Mouse (Mus musculus): ENCODE measurements at regions not wholly inside any gene's neighbourhood (a gene's known extent, or its start where the extent isn't known, plus 50 kb on each side); places are given as distances from the start of the nearest gene placed in this dataset.
A peak's percentile ranks its signal among the peaks of the same experiment; 100 is the strongest.

DNA sequence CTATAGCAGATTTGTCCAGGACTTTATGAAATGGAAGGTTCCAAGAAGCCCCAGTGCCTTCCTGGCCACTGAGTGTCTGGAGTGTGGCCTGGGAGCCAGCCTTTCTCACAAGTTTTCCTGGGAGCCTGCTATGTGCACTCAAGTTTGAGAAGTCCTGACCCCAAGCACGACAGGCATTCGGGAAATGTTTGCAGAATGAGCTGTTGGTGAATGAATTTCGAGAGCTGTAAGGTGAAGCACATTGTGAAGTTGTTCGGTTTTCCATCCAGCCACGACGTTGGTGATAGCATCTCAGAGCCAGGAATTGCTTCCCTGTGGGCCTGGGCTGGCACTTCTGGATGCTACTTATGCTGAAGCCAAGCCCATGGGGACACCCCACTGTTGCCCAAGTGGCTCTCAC is 88.9 kb downstream of the Vegfa start:
- TF ChIP-seq CEBPB (IDR thresholded peaks at IDR 0.05; ENCODE audit: low read depth) = no peak
- TF ChIP-seq CTCF (IDR thresholded peaks at IDR 0.05; ENCODE audit: control insufficient read depth, insufficient read depth, insufficient read length) = no peak
- TF ChIP-seq MYOD1 (IDR thresholded peaks at IDR 0.05; ENCODE audit: control insufficient read depth, insufficient read length, low read depth) = no peak
- TF ChIP-seq MYOG (IDR thresholded peaks at IDR 0.05; ENCODE audit: control insufficient read depth, extremely low read depth, insufficient read length) = no peak
- TF ChIP-seq USF1 (IDR thresholded peaks at IDR 0.05; ENCODE audit: low read depth) = no peak
- TF ChIP-seq FOSL1 (IDR thresholded peaks at IDR 0.05; ENCODE audit: insufficient read depth, low read length, poor library complexity, severe bottlenecking) = no peak
- no peak for TF ChIP-seq MAX (IDR thresholded peaks at IDR 0.05)
- Histone ChIP-seq H3K4me3 (ENCODE audit: insufficient read depth, poor library complexity, severe bottlenecking) (no peak overlapping the region), H3K79me3 (ENCODE audit: low read depth) (no peaks in the 10 kb centered on the region), H3K36me3 (ENCODE audit: control insufficient read depth, insufficient read depth) (no peaks in the 10 kb centered on the region), H3ac (ENCODE audit: control insufficient read depth, insufficient read length, low read depth) (no peak overlapping the region), H3K27me3 (ENCODE audit: control insufficient read depth, insufficient read depth, insufficient read length) (no peaks in the 10 kb centered on the region), H3K79me2 (ENCODE audit: control insufficient read depth, insufficient read depth) (no peaks in the 10 kb centered on the region)

DNA sequence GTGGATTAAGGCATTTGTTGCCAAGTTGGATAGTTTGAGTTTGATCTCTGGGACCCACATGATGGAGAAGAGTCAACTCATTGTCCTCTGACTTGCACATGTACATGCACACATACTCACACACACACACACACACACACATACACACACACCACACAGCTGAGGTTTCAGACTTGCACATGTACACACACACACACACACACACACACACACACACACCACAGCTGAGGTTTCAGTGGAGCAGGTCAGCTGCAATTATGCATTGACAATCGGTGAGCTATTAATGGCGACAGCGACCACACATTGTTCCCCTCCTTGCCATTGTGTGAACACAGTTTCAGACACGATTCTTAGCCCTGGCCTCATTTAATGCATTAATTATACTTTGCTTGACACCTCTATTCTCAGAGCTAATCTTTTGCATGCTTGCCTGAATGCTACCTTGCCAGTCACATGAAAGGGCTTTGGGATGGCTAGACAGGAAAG is 90.2 kb downstream of the Vegfa start:
- Histone ChIP-seq H3K36me3 (ENCODE audit: control insufficient read depth, insufficient read depth) (no peaks in the 10 kb centered on the region), H3K79me2 (ENCODE audit: control insufficient read depth, insufficient read depth) (no peaks in the 10 kb centered on the region), H3K4me3 (ENCODE audit: insufficient read depth, poor library complexity, severe bottlenecking) (no peak overlapping the region), H3K79me3 (ENCODE audit: low read depth) (no peaks in the 10 kb centered on the region), H3ac (ENCODE audit: control insufficient read depth, insufficient read length, low read depth) (no peak overlapping the region), H3K27me3 (ENCODE audit: control insufficient read depth, insufficient read depth, insufficient read length) (no peaks in the 10 kb centered on the region)
- TF ChIP-seq MYOG (IDR thresholded peaks at IDR 0.05; ENCODE audit: control insufficient read depth, extremely low read depth, insufficient read length) = no peak
- TF ChIP-seq CEBPB (IDR thresholded peaks at IDR 0.05; ENCODE audit: low read depth) = no peak
- TF ChIP-seq MYOD1 (IDR thresholded peaks at IDR 0.05; ENCODE audit: control insufficient read depth, insufficient read length, low read depth) = no peak
- TF ChIP-seq FOSL1 (IDR thresholded peaks at IDR 0.05; ENCODE audit: insufficient read depth, low read length, poor library complexity, severe bottlenecking) = no peak
- no peak for TF ChIP-seq MAX (IDR thresholded peaks at IDR 0.05)
- no peak for TF ChIP-seq CTCF (IDR thresholded peaks at IDR 0.05; ENCODE audit: control insufficient read depth, insufficient read depth, insufficient read length)

- Histone ChIP-seq H3ac (ENCODE audit: control insufficient read depth, insufficient read length, low read depth) (no peak overlapping the region), H3K79me3 (ENCODE audit: low read depth) (no peaks in the 10 kb centered on the region), H3K27me3 (ENCODE audit: control insufficient read depth, insufficient read depth, insufficient read length) (no peaks in the 10 kb centered on the region), H3K36me3 (ENCODE audit: control insufficient read depth, insufficient read depth) (no peaks in the 10 kb centered on the region), H3K79me2 (ENCODE audit: control insufficient read depth, insufficient read depth) (no peaks in the 10 kb centered on the region), H3K4me3 (ENCODE audit: insufficient read depth, poor library complexity, severe bottlenecking) (no peak overlapping the region)
- TF ChIP-seq USF1 (IDR thresholded peaks at IDR 0.05; ENCODE audit: low read depth) (peak; percentile 63), MYOG (IDR thresholded peaks at IDR 0.05; ENCODE audit: control insufficient read depth, extremely low read depth, insufficient read length) (no peak), CEBPB (IDR thresholded peaks at IDR 0.05; ENCODE audit: low read depth) (no peak)
Observed at GRCm38 (mm10) chr17:45940121-45940813, 91.9 kb downstream of the Vegfa start.

DNA sequence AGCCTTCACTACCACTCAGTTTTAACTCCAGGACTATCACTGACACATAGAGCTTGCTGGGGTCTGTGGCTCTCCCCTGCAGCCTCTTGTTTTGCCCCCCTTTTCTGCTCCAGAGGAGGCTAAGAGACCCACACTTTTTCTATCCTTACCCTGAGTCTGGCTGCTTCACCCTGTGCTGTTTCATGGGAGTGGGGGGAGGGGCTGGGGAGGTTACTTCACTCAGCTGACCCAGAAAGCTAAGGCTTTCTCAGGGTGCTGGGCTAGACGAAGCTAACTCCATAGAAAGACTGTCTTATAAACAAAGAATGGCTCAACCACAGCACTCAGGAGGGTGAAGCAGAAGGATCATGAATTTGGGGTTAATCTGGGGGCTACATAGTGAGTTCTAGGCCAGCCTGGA is 93.9 kb downstream of the Vegfa start:
- H3K79me2 ChIP-seq (ENCODE audit: control insufficient read depth, insufficient read depth) = no peaks in the 10 kb centered on the region
- no peak overlapping the region for H3ac ChIP-seq (ENCODE audit: control insufficient read depth, insufficient read length, low read depth)
- no peaks in the 10 kb centered on the region for H3K27me3 ChIP-seq (ENCODE audit: control insufficient read depth, insufficient read depth, insufficient read length)
- TF ChIP-seq CTCF (IDR thresholded peaks at IDR 0.05; ENCODE audit: control insufficient read depth, insufficient read depth, insufficient read length) (no peak), MYOD1 (IDR thresholded peaks at IDR 0.05; ENCODE audit: control insufficient read depth, insufficient read length, low read depth) (no peak), CEBPB (IDR thresholded peaks at IDR 0.05; ENCODE audit: low read depth) (no peak), FOSL1 (IDR thresholded peaks at IDR 0.05; ENCODE audit: insufficient read depth, low read length, poor library complexity, severe bottlenecking) (no peak), MAX (IDR thresholded peaks at IDR 0.05) (no peak), MYOG (IDR thresholded peaks at IDR 0.05; ENCODE audit: control insufficient read depth, extremely low read depth, insufficient read length) (no peak), USF1 (IDR thresholded peaks at IDR 0.05; ENCODE audit: low read depth) (no peak)
- no peaks in the 10 kb centered on the region for H3K79me3 ChIP-seq (ENCODE audit: low read depth)
- no peak overlapping the region for H3K4me3 ChIP-seq (ENCODE audit: insufficient read depth, poor library complexity, severe bottlenecking)
- H3K36me3 ChIP-seq (ENCODE audit: control insufficient read depth, insufficient read depth) = no peaks in the 10 kb centered on the region

GRCm38 (mm10) chr17:45936577-45936976 is 95.6 kb downstream of the Vegfa start:
- H3K4me3 ChIP-seq (ENCODE audit: insufficient read depth, poor library complexity, severe bottlenecking) = no peak overlapping the region
- TF ChIP-seq USF1 (IDR thresholded peaks at IDR 0.05; ENCODE audit: low read depth) = no peak
- no peak for TF ChIP-seq CTCF (IDR thresholded peaks at IDR 0.05; ENCODE audit: control insufficient read depth, insufficient read depth, insufficient read length)
- TF ChIP-seq CEBPB (IDR thresholded peaks at IDR 0.05; ENCODE audit: low read depth) = no peak
- TF ChIP-seq FOSL1 (IDR thresholded peaks at IDR 0.05; ENCODE audit: insufficient read depth, low read length, poor library complexity, severe bottlenecking) = no peak
- no peak for TF ChIP-seq MYOD1 (IDR thresholded peaks at IDR 0.05; ENCODE audit: control insufficient read depth, insufficient read length, low read depth)
- TF ChIP-seq MYOG (IDR thresholded peaks at IDR 0.05; ENCODE audit: control insufficient read depth, extremely low read depth, insufficient read length) = no peak
- TF ChIP-seq MAX (IDR thresholded peaks at IDR 0.05) = no peak
- no peak overlapping the region for H3ac ChIP-seq (ENCODE audit: control insufficient read depth, insufficient read length, low read depth)
- no peaks in the 10 kb centered on the region for H3K79me3 ChIP-seq (ENCODE audit: low read depth)
- H3K27me3 ChIP-seq (ENCODE audit: control insufficient read depth, insufficient read depth, insufficient read length) = no peaks in the 10 kb centered on the region
- no peaks in the 10 kb centered on the region for H3K36me3 ChIP-seq (ENCODE audit: control insufficient read depth, insufficient read depth)
- H3K79me2 ChIP-seq (ENCODE audit: control insufficient read depth, insufficient read depth) = no peaks in the 10 kb centered on the region

- H3K79me2 ChIP-seq (ENCODE audit: control insufficient read depth, insufficient read depth) = no peaks in the 10 kb centered on the region
- no peak for TF ChIP-seq MAX (IDR thresholded peaks at IDR 0.05)
- no peak for TF ChIP-seq FOSL1 (IDR thresholded peaks at IDR 0.05; ENCODE audit: insufficient read depth, low read length, poor library complexity, severe bottlenecking)
- TF ChIP-seq MYOD1 (IDR thresholded peaks at IDR 0.05; ENCODE audit: control insufficient read depth, insufficient read length, low read depth) = no peak
- no peak for TF ChIP-seq USF1 (IDR thresholded peaks at IDR 0.05; ENCODE audit: low read depth)
- TF ChIP-seq CEBPB (IDR thresholded peaks at IDR 0.05; ENCODE audit: low read depth) = no peak
- TF ChIP-seq MYOG (IDR thresholded peaks at IDR 0.05; ENCODE audit: control insufficient read depth, extremely low read depth, insufficient read length) = no peak
- no peak for TF ChIP-seq CTCF (IDR thresholded peaks at IDR 0.05; ENCODE audit: control insufficient read depth, insufficient read depth, insufficient read length)
- no peaks in the 10 kb centered on the region for H3K79me3 ChIP-seq (ENCODE audit: low read depth)
- no peak overlapping the region for H3ac ChIP-seq (ENCODE audit: control insufficient read depth, insufficient read length, low read depth)
- H3K36me3 ChIP-seq (ENCODE audit: control insufficient read depth, insufficient read depth) = no peaks in the 10 kb centered on the region
- no peaks in the 10 kb centered on the region for H3K27me3 ChIP-seq (ENCODE audit: control insufficient read depth, insufficient read depth, insufficient read length)
- H3K4me3 ChIP-seq (ENCODE audit: insufficient read depth, poor library complexity, severe bottlenecking) = no peak overlapping the region
Observed at GRCm38 (mm10) chr17:45935291-45935690, 96.9 kb downstream of the Vegfa start.
